Mouse (Mus musculus) lung, embryonic 16.5 days (tissue): Measurements from ENCODE around the gene Irf1. TPM values are rescaled to one million over a fixed set of nuclear protein-coding genes. Genes with fewer than 3 reads are reported as not detected.
A peak's percentile ranks its signal among the peaks of the same experiment; 100 is the strongest.

ENCODE experiments used
- ATAC-seq: fragments of 200-750 bp; cut with Nextera tagmentation; 2 replicates; pipeline ENCODE4 v1.8.0; 2017; ENCODE audit warnings: low read depth, mild to moderate bottlenecking, moderate library complexity
- H3K27ac ChIP-seq: fragments of 300-500 bp; sonication (generic); 2 replicates; pipeline ENCODE4 v1.5.1; 2014; ENCODE audit warnings: mild to moderate bottlenecking, control low read depth, low read length
- H3K27me3 ChIP-seq: fragments of 300-500 bp; sonication (generic); 2 replicates; pipeline ENCODE4 v1.6.1; 2014; ENCODE audit warnings: low read depth, low read length, mixed read lengths; ENCODE audit not compliant: control insufficient read depth, insufficient read depth
- H3K36me3 ChIP-seq: fragments of 300-500 bp; sonication (generic); 2 replicates; pipeline ENCODE4 v1.6.1; 2014; ENCODE audit warnings: low read length; ENCODE audit not compliant: control insufficient read depth, insufficient read depth
- H3K4me1 ChIP-seq: fragments of 300-500 bp; sonication (generic); replicated peaks from 2 replicates; pipeline ENCODE4 v1.6.1; 2014; ENCODE audit warnings: low read length, mixed read lengths; ENCODE audit not compliant: control insufficient read depth, insufficient read depth
- H3K4me2 ChIP-seq: fragments of 300-500 bp; sonication (generic); 2 replicates; pipeline ENCODE4 v1.6.1; 2014; ENCODE audit warnings: low read depth, low read length, control low read depth
- H3K4me3 ChIP-seq: fragments of 300-500 bp; sonication (generic); 2 replicates; pipeline ENCODE4 v1.5.1; 2014; ENCODE audit warnings: mild to moderate bottlenecking, low read length, control low read depth
- H3K9ac ChIP-seq: fragments of 300-500 bp; sonication (generic); 2 replicates; pipeline ENCODE4 v1.6.1; 2014; ENCODE audit warnings: low read length, control low read depth
- H3K9me3 ChIP-seq: fragments of 300-500 bp; sonication (generic); 2 replicates; pipeline ENCODE4 v1.6.1; 2016; ENCODE audit warnings: low read length; ENCODE audit not compliant: control insufficient read depth
- WGBS: fragments of 180-500 bp; shearing (Covaris S2); extraction: QIAGEN DNeasy Blood & Tissue Kit; methylation state at CpG from one replicate; pipeline ENCODE4 v1.1.7; 2014; 5-methylcytosine and 5-hydroxymethylcytosine counted together
- polyA plus RNA-seq: library from polyadenylated mRNA; unstranded; fragments of >200 nt; fragmentation: Nextera tagmentation; extraction: Ambion mirVana; gene quantifications from 2 replicates; pipeline ENCODE4 v1.2.1, GENCODE M21; 2015

Gene Irf1
- polyA plus RNA-seq, 1 experiment from 2014 or later: 29.7 TPM

DNA sequence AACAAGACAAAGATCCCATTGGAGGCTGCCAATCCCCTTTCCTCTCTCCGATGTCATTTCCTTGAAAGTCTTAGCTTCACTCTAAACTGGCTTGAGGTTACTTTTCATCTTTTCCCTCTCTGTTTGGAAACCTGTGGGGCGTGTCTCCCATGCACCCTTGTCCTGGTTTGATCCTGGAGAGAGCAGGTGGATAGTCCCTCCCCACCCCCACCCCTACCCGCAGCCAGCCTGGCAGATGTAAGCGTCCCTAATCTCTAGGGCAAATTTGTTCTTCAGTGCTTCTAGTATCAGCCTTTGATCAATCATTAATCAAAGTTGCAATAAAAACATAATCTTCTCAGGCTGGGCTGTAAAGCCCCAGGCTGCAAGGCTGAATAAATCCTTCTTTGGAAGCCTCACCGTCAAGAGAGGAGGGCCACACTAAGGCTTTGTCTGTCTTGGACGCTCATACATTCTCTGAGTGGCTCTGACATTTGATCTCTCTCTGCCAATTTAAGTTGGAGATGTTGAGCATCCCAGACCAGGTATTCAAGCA lies 27.6 kb downstream of the Irf1 start:
- ATAC-seq: no peak
- Histone ChIP-seq H3K4me2 (no peak overlapping the region), H3K4me3 (no peak overlapping the region), H3K9me3 (no peaks in the 10 kb centered on the region; the same call in 1 of the 2 replicates), H3K4me1 (peaks cover 42% of the 10 kb centered on the region), H3K27ac (peak overlapping the region; percentile 75; the same call in 1 of the 2 replicates), H3K27me3 (no peaks in the 10 kb centered on the region), H3K36me3 (no peaks in the 10 kb centered on the region), H3K9ac (no peak overlapping the region)
- WGBS: 41% methylated on average over 6 of the region's 6 CpGs

DNA sequence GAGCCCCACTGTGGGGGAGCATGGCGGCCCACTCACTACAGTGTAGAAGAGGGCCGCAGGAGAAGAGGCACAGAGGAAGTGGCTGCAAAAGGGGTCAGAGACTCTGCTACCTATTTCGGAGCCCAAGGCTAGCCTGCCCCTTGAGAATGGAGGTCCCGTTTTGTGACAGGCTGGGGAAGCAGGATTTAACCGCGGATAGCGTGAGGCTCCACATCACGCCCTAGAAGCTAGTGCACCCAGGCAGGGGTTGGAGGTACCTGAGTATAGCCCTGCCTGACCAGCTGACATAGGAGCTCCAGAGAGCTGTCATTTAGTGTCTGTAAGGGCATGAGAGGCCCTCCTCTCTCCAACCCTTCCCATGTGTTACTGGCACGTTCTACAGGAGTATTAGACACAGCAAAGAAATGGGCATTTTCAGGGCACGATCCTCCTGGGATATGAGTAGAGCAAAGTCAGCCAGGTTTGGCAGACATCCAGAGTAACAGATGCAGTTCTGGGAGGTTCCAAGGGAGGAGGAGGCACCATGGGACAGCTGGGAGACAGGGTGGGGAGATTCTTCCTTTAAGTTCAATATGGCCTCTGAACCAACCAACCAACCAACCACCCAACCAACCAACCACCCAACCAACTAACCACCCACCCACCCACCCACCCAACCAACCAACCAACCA lies 28.4 kb downstream of the Irf1 start:
- no peak for ATAC-seq
- Histone ChIP-seq H3K4me2 (no peak overlapping the region), H3K27ac (no peak overlapping the region), H3K27me3 (no peaks in the 10 kb centered on the region), H3K36me3 (no peaks in the 10 kb centered on the region), H3K9me3 (no peaks in the 10 kb centered on the region), H3K4me1 (peaks cover 44% of the 10 kb centered on the region), H3K4me3 (no peak overlapping the region), H3K9ac (no peak overlapping the region)
- 81% methylated on average over 10 of the region's 10 CpGs for WGBS

DNA sequence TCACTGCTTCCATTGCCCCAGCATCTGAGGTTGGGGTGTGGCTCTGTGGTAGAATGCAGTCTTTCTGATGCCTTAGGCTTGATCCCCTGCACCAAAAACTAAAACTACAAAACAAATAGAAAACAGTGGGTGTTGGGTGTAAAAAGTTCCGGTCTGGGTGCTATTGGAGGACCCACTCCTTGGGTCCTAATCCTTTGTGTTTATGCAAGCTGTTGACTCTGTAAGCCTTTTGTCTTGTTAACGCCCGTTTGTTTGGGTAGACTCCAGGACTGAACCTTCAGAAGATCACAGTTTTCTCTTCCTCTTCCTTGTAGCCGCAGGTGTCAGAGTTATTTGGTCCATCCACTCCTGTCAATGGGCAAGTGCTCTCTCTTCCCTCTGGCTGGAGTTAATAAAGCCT lies 30.2 kb downstream of the Irf1 start:
- Histone ChIP-seq H3K4me1 (peaks cover 31% of the 10 kb centered on the region), H3K36me3 (no peaks in the 10 kb centered on the region), H3K9me3 (no peaks in the 10 kb centered on the region), H3K4me3 (no peak overlapping the region), H3K27ac (no peak overlapping the region), H3K27me3 (no peaks in the 10 kb centered on the region), H3K4me2 (no peak overlapping the region), H3K9ac (no peak overlapping the region)
- no peak for ATAC-seq
- 55% methylated on average over 4 of the region's 4 CpGs for WGBS

DNA sequence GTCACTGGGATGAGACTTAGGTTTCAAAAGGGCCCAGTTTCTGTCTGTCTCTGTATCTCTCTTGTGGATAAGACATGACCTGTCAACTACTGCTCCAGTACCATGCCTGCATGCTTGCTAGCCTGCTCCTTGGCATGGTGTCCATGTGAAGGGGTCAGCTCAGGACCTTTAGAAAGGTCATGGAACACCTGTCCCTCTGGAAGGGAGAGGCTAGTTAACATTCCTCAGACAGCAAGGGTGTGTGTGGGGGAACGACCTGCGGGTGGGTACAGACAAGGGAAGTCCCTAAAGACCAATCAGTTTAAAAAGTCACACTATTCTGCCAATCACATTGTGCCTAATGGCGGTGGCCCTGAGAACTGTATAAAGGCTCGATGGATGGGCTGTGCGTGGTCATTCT lies 31.2 kb downstream of the Irf1 start:
- H3K27ac ChIP-seq: no peak overlapping the region
- no peaks in the 10 kb centered on the region for H3K36me3 ChIP-seq
- no peaks in the 10 kb centered on the region for H3K27me3 ChIP-seq
- no peak overlapping the region for H3K9ac ChIP-seq
- H3K4me3 ChIP-seq: no peak overlapping the region
- ATAC-seq: no peak
- peaks cover 22% of the 10 kb centered on the region for H3K4me1 ChIP-seq
- WGBS: 83% methylated on average over 5 of the region's 5 CpGs
- no peaks in the 10 kb centered on the region for H3K9me3 ChIP-seq
- H3K4me2 ChIP-seq: no peak overlapping the region

DNA sequence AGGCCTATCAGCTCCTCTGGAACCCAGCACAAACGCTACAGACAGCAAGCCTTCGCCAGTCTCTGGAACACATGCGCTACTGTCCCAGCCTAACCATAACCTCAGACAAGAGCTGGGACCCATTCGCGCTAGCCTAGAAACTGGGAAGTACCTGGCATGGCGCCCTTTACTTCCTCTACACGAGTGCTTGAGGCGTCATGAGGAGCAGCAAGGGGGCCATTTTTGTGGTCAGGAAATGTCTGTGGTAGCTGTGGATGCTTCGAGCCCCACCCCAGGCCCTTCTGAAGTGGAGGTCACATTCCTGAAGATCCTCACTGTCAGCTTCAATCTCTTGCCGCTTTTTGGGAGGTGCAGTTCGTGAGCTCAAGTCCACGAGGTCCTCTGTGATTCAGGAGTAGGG lies 33.3 kb downstream of the Irf1 start:
- Histone ChIP-seq H3K36me3 (no peaks in the 10 kb centered on the region), H3K9me3 (no peaks in the 10 kb centered on the region), H3K4me1 (peaks cover 3% of the 10 kb centered on the region; the same call in 1 of the 2 replicates), H3K4me3 (no peak overlapping the region), H3K27me3 (no peaks in the 10 kb centered on the region), H3K27ac (no peak overlapping the region), H3K4me2 (no peak overlapping the region), H3K9ac (no peak overlapping the region)
- 52% methylated on average over 12 of the region's 12 CpGs for WGBS
- 0 out of 2 replicates have a peak, but pooled peaks have one; percentile 16 for ATAC-seq

DNA sequence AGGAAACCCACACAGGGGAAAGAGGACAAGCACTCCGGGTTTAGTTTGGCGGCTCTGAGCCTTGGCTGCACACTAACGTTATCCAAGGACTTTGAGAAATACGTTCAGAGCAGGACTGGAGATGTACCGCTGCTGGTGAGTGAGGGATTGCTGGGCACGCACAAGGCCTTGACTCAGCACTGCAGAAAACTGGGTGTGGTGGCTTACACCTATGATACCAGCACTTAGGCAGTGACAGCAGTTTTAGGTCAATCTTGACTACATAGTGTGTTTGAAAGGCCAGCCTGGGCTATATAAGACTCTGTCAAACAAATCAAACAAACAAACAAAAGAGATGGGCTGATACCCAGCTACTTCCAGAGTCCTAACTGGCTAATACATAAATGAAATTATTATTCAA lies 33.7 kb downstream of the Irf1 start:
- Histone ChIP-seq H3K9me3 (no peaks in the 10 kb centered on the region), H3K4me1 (peaks cover 3% of the 10 kb centered on the region; the same call in 1 of the 2 replicates), H3K36me3 (no peaks in the 10 kb centered on the region), H3K4me3 (no peak overlapping the region), H3K4me2 (no peak overlapping the region), H3K27ac (no peak overlapping the region), H3K9ac (no peak overlapping the region), H3K27me3 (no peaks in the 10 kb centered on the region)
- ATAC-seq: no peak
- WGBS: 62% methylated on average over 6 of the region's 6 CpGs

DNA sequence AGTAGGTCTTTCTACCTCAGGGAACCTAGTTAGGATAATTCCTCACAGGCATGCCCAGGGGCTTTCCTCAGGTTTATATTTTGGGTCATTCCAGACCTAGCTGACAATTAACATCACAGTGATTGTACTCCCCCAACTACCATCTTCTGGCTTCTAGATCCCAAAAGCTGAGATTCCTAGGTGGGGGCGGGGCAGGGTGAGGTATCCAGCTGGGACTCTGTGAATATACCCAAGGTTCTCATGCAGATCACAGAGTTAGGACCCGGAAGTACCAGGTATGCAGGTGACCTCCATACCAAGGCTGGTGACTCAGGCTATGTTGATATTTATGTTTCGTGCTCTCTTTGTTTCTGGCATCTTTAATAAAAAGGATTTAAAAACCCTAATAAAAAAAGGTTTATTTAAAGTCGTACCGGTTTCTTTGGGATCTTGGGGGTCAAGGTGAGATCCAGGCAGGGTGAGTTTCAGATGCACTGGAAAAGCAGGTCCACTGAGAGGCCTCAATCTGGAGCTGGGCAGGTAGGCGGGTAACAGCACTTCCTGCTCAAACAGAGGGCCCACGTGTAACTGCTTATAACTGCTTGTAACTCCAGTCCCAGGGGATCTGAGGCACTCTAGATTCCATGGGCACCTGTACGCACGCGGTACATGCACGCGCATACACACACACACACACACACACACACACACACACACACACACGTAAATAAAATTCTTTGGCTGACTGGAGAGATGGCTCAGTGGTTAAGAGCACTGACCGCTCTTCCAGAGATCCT lies 34.9 kb downstream of the Irf1 start:
- H3K27me3 ChIP-seq: no peaks in the 10 kb centered on the region
- no peaks in the 10 kb centered on the region for H3K36me3 ChIP-seq
- no peak overlapping the region for H3K4me3 ChIP-seq
- no peaks in the 10 kb centered on the region for H3K9me3 ChIP-seq
- H3K27ac ChIP-seq: no peak overlapping the region
- no peak overlapping the region for H3K9ac ChIP-seq
- ATAC-seq: no peak
- whole genome bisulfite sequencing: 72% methylated on average over 14 of the region's 14 CpGs
- no peak overlapping the region for H3K4me2 ChIP-seq
- H3K4me1 ChIP-seq: peaks cover 3% of the 10 kb centered on the region; the same call in 1 of the 2 replicates

DNA sequence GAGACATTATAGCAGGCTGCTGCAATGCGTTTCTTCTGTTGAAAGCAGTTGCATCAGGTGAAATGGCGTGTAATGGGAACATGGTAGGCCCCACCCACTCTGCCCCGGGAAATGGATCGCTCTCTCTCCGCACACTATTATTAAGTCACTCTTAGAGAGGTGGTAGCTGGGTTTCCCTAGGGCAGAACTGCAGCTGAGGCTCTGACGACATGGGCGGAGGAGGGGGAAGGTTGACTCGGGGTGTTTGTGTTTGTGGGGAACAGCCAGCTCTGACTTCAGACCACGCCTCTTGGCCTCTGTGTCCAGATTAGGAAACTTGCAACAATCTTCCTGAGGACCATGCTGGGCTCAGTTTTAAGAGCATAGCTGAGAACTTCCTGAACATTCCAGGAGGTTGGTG lies 36.0 kb downstream of the Irf1 start:
- peaks cover 9% of the 10 kb centered on the region for H3K4me1 ChIP-seq

DNA sequence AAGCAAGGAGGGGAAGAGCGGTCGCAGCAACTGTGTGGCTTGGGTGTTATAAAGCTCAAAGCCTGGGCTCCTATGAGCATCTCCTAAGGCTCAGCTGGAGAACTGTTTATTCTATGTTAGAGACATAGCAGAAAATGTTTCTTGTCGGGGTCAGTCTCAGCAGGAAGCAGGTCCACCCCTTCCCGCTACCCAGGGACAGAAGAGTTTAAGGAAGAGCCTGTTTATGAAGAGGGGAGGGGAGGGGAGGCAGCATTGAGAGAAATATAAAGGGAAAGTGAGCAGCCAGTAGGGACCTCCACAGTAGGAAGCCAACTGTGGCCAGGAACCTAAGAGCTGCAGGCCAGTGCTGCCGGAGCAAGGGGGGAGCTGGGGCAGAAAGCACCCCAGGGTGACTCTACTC lies 39.5 kb downstream of the Irf1 start:
- Histone ChIP-seq H3K4me3 (no peak overlapping the region), H3K27ac (peak overlapping the region; percentile 53), H3K9me3 (no peaks in the 10 kb centered on the region), H3K9ac (no peak overlapping the region), H3K4me2 (no peak overlapping the region), H3K27me3 (no peaks in the 10 kb centered on the region), H3K36me3 (no peaks in the 10 kb centered on the region), H3K4me1 (peaks cover 9% of the 10 kb centered on the region; the same call in 1 of the 2 replicates)
- WGBS: 27% methylated on average over 5 of the region's 5 CpGs
- ATAC-seq: peak; percentile 64; the same call in 1 of the 2 replicates

More for the DNA sequence above, 36.0 kb downstream of the Irf1 start:
- Histone ChIP-seq H3K36me3 (no peaks in the 10 kb centered on the region), H3K4me3 (no peak overlapping the region), H3K4me2 (no peak overlapping the region), H3K27ac (no peak overlapping the region), H3K27me3 (no peaks in the 10 kb centered on the region), H3K9me3 (no peaks in the 10 kb centered on the region), H3K9ac (no peak overlapping the region)
- WGBS: 74% methylated on average over 9 of the region's 9 CpGs
- no peak for ATAC-seq
